ENCODE assay signal across 9 mouse cellular contexts in the genomic region with DNA sequence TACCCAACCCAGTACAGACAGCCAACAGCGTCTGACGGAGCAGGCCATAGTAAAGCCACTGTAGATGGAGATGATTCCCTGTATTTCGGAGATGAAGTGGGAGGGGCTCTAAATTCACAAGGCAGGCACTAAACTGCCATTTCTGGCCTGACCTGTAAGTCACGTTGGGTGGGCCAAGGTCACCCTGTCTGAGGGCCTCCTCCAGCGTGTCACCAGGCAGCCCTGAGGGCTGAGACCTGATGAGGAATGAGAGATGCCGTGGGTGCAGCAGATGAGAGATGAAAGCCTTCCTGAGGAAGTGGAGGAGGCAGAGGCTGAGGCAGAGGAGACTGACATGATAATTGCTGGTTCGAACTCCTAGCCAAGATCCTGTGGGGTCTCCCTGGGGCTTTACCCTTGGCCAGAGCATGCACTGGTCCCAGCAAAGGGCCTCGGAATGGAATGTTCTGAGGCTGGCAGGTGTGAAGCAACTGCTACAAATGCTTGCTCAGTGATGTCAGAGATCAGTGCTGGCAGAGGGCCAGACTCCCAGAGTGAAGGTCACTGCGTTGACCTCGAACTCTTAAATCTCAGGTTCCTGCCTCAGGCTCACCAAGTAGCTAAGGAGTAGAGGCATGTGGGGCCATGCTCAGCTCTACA. TPM values are rescaled to one million over a fixed set of nuclear protein-coding genes. Genes with fewer than 3 reads are reported as not detected.
DNase-seq lines count a peak whose midpoint lies in the region; ATAC-seq and TF ChIP-seq lines count a peak whose summit lies in the region.
"Had no signal": no experiment of that assay in that cellular context is flagged by ENCODE, and none has a peak within 500 bp of the region (broad histone marks: within the 10 kb centered on the region; RNA-seq: fewer than 3 reads in every experiment).

No protein-coding gene starts in this region.

- DNase-seq in 3T3-L1 (ENCODE audit: low read depth, low spot score) (peak; percentile 60), R1 (ENCODE audit: low read depth, low spot score) (peak; percentile 93)
- DNase-seq in urinary bladder, postnatal 4 days (ENCODE audit: low spot score in 2 of 2) = peak; percentile 45 to 68
- no peak for DNase-seq in thymus, adult 2 months
- DNase-seq in cerebellum, postnatal 36 days = no peak

- H3K4me1 ChIP-seq in heart, embryonic 13.5 days = peaks cover 44% of the 10 kb centered on the region
- peaks cover 22% of the 10 kb centered on the region for H3K4me1 ChIP-seq in limb, embryonic 12.5 days (replicated peaks)
- H3K4me1 ChIP-seq in midbrain, embryonic 15.5 days = no peaks in the 10 kb centered on the region
- H3K4me1 ChIP-seq in thymus, adult 2 months (replicated peaks; ENCODE audit: control insufficient read depth, insufficient read depth, low read length) = no peaks in the 10 kb centered on the region; the same call in 1 of the 2 replicates

- no peaks in the 10 kb centered on the region for H3K27me3 ChIP-seq in heart, embryonic 13.5 days (replicated peaks)
- H3K27me3 ChIP-seq in limb, embryonic 12.5 days = peaks cover 2% of the 10 kb centered on the region; the same call in 1 of the 2 replicates
- H3K27me3 ChIP-seq in midbrain, embryonic 15.5 days (replicated peaks) = no peaks in the 10 kb centered on the region
- H3K27me3 ChIP-seq in thymus, adult 2 months (ENCODE audit: control insufficient read depth, insufficient read depth, low read length) = no peaks in the 10 kb centered on the region

- H3K9ac ChIP-seq in heart, embryonic 13.5 days = no peak overlapping the region
- no peak overlapping the region for H3K9ac ChIP-seq in limb, embryonic 12.5 days (replicated peaks)
- H3K9ac ChIP-seq in midbrain, embryonic 15.5 days = no peak overlapping the region
- H3K9ac ChIP-seq: liver, embryonic 15.5 days had no signal

- TF ChIP-seq POLR2A in thymus, adult 2 months (IDR thresholded peaks at IDR 0.05; ENCODE audit: control insufficient read depth, extremely low read depth, insufficient read depth, low read length, poor library complexity) = no peak

- no peaks in the 10 kb centered on the region for H3K9me3 ChIP-seq in heart, embryonic 13.5 days
- H3K9me3 ChIP-seq in limb, embryonic 12.5 days = no peaks in the 10 kb centered on the region
- H3K9me3 ChIP-seq in midbrain, embryonic 15.5 days = no peaks in the 10 kb centered on the region
- H3K9me3 ChIP-seq: liver, embryonic 15.5 days had no signal

- H3K36me3 ChIP-seq in heart, embryonic 13.5 days = no peaks in the 10 kb centered on the region
- H3K36me3 ChIP-seq in limb, embryonic 12.5 days = no peaks in the 10 kb centered on the region
- H3K36me3 ChIP-seq in midbrain, embryonic 15.5 days (replicated peaks) = no peaks in the 10 kb centered on the region
- H3K36me3 ChIP-seq in thymus, adult 2 months (ENCODE audit: control insufficient read depth, insufficient read depth, low read length) = no peaks in the 10 kb centered on the region
- H3K36me3 ChIP-seq: liver, embryonic 15.5 days had no signal

- TF ChIP-seq CTCF in thymus, adult 2 months (IDR thresholded peaks at IDR 0.05; ENCODE audit: borderline replicate concordance, control insufficient read depth, extremely low read depth, insufficient read depth, low read length, poor library complexity) = no peak

- no peak overlapping the region for H3K4me2 ChIP-seq in heart, embryonic 13.5 days
- H3K4me2 ChIP-seq in limb, embryonic 12.5 days = no peak overlapping the region
- no peak overlapping the region for H3K4me2 ChIP-seq in midbrain, embryonic 15.5 days
- H3K4me2 ChIP-seq: liver, embryonic 15.5 days had no signal

- WGBS in heart, embryonic 13.5 days = 38% methylated on average over 10 of the region's 10 CpGs
- WGBS in limb, embryonic 12.5 days = 44% methylated on average over 10 of the region's 10 CpGs
- 81% methylated on average over 10 of the region's 10 CpGs for WGBS in midbrain, embryonic 15.5 days
- WGBS in thymus, adult 2 months = 69% methylated on average over 10 of the region's 10 CpGs

- H3K27ac ChIP-seq in heart, embryonic 13.5 days (replicated peaks) = peak overlapping the region; percentile 87
- no peak overlapping the region for H3K27ac ChIP-seq in limb, embryonic 12.5 days
- H3K27ac ChIP-seq in midbrain, embryonic 15.5 days = no peak overlapping the region
- no peak overlapping the region for H3K27ac ChIP-seq in thymus, adult 2 months (ENCODE audit: control insufficient read depth, insufficient read depth, low read length)
- H3K27ac ChIP-seq: liver, embryonic 15.5 days had no signal

- ATAC-seq in heart, embryonic 13.5 days (ENCODE audit: extremely low read depth, insufficient number of reproducible peaks, low FRiP score, low TSS enrichment) = no peak
- peak; percentile 12; the same call in 1 of the 2 replicates for ATAC-seq in limb, embryonic 12.5 days (ENCODE audit: insufficient number of reproducible peaks, insufficient read depth, low FRiP score, low TSS enrichment, low read depth)
- ATAC-seq in midbrain, embryonic 15.5 days (replicated peaks) = no peak

- H3K4me3 ChIP-seq in heart, embryonic 13.5 days = no peak overlapping the region
- no peak overlapping the region for H3K4me3 ChIP-seq in limb, embryonic 12.5 days (replicated peaks)
- no peak overlapping the region for H3K4me3 ChIP-seq in midbrain, embryonic 15.5 days
- H3K4me3 ChIP-seq in thymus, adult 2 months (ENCODE audit: control insufficient read depth, insufficient read depth, low read length) = no peak overlapping the region
- H3K4me3 ChIP-seq: liver, embryonic 15.5 days had no signal

RNA-seq across cellular contexts. Expression of a gene that starts 55.0 kb away (rescaled TPM):
- 11.0 and 14.6 TPM in 2 replicates for polyA plus RNA-seq in heart, embryonic 13.5 days (2015; fragmentation: Nextera tagmentation; extraction: Ambion mirVana)
- polyA plus RNA-seq in limb, embryonic 12.5 days (2016; fragmentation: Nextera tagmentation; extraction: Ambion mirVana) = 6.4 and 6.8 TPM in 2 replicates
- 6.3 and 6.8 TPM in 2 replicates for polyA plus RNA-seq in midbrain, embryonic 15.5 days (2015; fragmentation: Nextera tagmentation; extraction: Ambion mirVana)
- polyA plus RNA-seq in thymus, adult 2 months (2012; rRNA removed) = 2.5 and 2.9 TPM in 2 replicates

Comparison
In these comparisons a context has a peak if more than half of its experiments do, and no peak if none do; other contexts are left out.
1. DNase-seq: peak in 3T3-L1 (single experiment), R1 (single experiment) and urinary bladder, postnatal 4 days (2 of 2); none in thymus, adult 2 months (single experiment) and cerebellum, postnatal 36 days (0 of 2).